Mouse (Mus musculus) monocyte, adult 5-6 weeks (primary cell): ENCODE measurements at regions not wholly inside any gene's neighbourhood (a gene's known extent, or its start where the extent isn't known, plus 50 kb on each side); places are given as distances from the start of the nearest gene placed in this dataset.

Experiments used
- ATAC-seq: fragments of 153-309, 156-312 bp; replicated peaks from 2 replicates; pipeline ENCODE4 v1.8.0; 2017; ENCODE audit warnings: mild to moderate bottlenecking; ENCODE audit not compliant: low TSS enrichment, insufficient number of reproducible peaks, severe bottlenecking, poor library complexity, low FRiP score

- ATAC-seq, result no peak
These were observed 54.3 kb upstream of the Nrbf2 start for GRCm38 (mm10) chr10:67339371-67339929.

- no peak for ATAC-seq
These were observed 59.6 kb upstream of the Nrbf2 start for GRCm38 (mm10) chr10:67344722-67345121.

GRCm38 (mm10) chr10:67350956-67351355, 65.9 kb upstream of the Nrbf2 start:
- ATAC-seq, result no peak

- ATAC-seq, result no peak
These were observed 75.7 kb upstream of the Nrbf2 start for GRCm38 (mm10) chr10:67360793-67361192.

- no peak for ATAC-seq
These were observed 76.2 kb upstream of the Nrbf2 start for GRCm38 (mm10) chr10:67361281-67361680.

GRCm38 (mm10) chr10:67364595-67364994, 79.5 kb upstream of the Nrbf2 start:
- ATAC-seq, result no peak

- no peak for ATAC-seq
These were observed 80.1 kb upstream of the Nrbf2 start for GRCm38 (mm10) chr10:67365158-67365557.

- no peak for ATAC-seq
These were observed 87.6 kb upstream of the Nrbf2 start for GRCm38 (mm10) chr10:67372569-67373161.

GRCm38 (mm10) chr10:67376638-67377037, 91.5 kb upstream of the Nrbf2 start:
- no peak for ATAC-seq

- no peak for ATAC-seq
These were observed 92.6 kb upstream of the Nrbf2 start for GRCm38 (mm10) chr10:67377643-67378223.

GRCm38 (mm10) chr10:67380174-67380573, 95.1 kb upstream of the Nrbf2 start:
- ATAC-seq, result no peak

- ATAC-seq, result no peak
These were observed 98.2 kb upstream of the Nrbf2 start for GRCm38 (mm10) chr10:67383352-67383751.

GRCm38 (mm10) chr10:67383802-67384567, 98.9 kb upstream of the Nrbf2 start:
- no peak for ATAC-seq

- ATAC-seq, result no peak
These were observed 99.5 kb upstream of the Nrbf2 start for GRCm38 (mm10) chr10:67384568-67384958.

- no peak for ATAC-seq
These were observed 100.9 kb upstream of the Nrbf2 start for GRCm38 (mm10) chr10:67385966-67386365.

- no peak for ATAC-seq
These were observed 103.7 kb upstream of the Nrbf2 start for GRCm38 (mm10) chr10:67388755-67389154.

GRCm38 (mm10) chr10:67400434-67400833, 115.3 kb upstream of the Nrbf2 start:
- no peak for ATAC-seq

- ATAC-seq, result no peak
These were observed 116.3 kb upstream of the Nrbf2 start for GRCm38 (mm10) chr10:67401409-67401808.

- ATAC-seq, result no peak
These were observed 117.7 kb upstream of the Egr2 start for GRCm38 (mm10) chr10:67417529-67417928.

- no peak for ATAC-seq
These were observed 114.5 kb upstream of the Egr2 start for GRCm38 (mm10) chr10:67420761-67421160.
